Mouse (Mus musculus) embryonic fibroblast, embryonic 13.5 days (primary cell): Measurements from ENCODE around the gene Pck2.

Experiments used
- CTCF ChIP-seq: IDR thresholded peaks from 2 replicates; pipeline ENCODE4 v1.5.1; 2011; ENCODE audit warnings: mild to moderate bottlenecking, control low read depth, low read length, moderate library complexity, borderline replicate concordance; ENCODE audit not compliant: insufficient read depth
- POLR2A ChIP-seq: IDR thresholded peaks from 2 replicates; pipeline ENCODE4 v1.6.1; 2011; ENCODE audit warnings: low read depth, mild to moderate bottlenecking, control low read depth, low read length, moderate library complexity

DNA sequence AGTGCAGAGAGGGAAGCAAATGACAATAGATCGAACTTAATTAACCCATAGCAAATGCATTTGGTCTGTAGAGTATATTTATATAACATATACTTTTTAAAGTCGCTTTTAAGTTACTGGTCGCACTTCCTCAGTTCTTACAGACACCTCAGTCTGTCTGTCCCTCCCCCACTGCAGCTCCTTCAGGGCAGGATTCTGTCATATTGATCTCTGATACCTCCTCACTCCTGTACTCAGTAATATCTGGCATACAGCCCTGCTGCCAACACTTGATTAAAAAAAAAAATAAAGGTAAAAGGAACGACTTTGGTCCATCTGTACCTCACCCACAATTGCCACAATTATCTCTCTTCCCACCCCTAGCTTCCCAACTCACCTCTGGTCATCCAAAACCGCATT, 44.2 kb downstream of the Pck2 start:
- no peak for TF ChIP-seq CTCF
- TF ChIP-seq POLR2A, result no peak
